Mouse (Mus musculus) midbrain, embryonic 16.5 days (tissue): Measurements from ENCODE around the gene Fance. TPM values are rescaled to one million over a fixed set of nuclear protein-coding genes. Genes with fewer than 3 reads are reported as not detected.

Experiments
- ATAC-seq: fragments of 200-750 bp; cut with Nextera tagmentation; 2 replicates; pipeline ENCODE4 v1.8.0; 2017; ENCODE audit warnings: moderate TSS enrichment
- H3K27ac ChIP-seq: fragments of 300-500 bp; sonication (generic); 2 replicates; pipeline ENCODE4 v1.5.1; 2014; ENCODE audit warnings: mild to moderate bottlenecking, low read length, mixed read lengths
- H3K27me3 ChIP-seq: fragments of 300-500 bp; sonication (generic); 2 replicates; pipeline ENCODE4 v1.6.1; 2014; ENCODE audit warnings: low read depth, low read length, mixed read lengths; ENCODE audit not compliant: control insufficient read depth, insufficient read depth
- H3K36me3 ChIP-seq: fragments of 300-500 bp; sonication (generic); 2 replicates; pipeline ENCODE4 v1.6.1; 2014; ENCODE audit warnings: mild to moderate bottlenecking, low read length, moderate library complexity, mixed read lengths; ENCODE audit not compliant: control insufficient read depth, insufficient read depth
- H3K4me1 ChIP-seq: fragments of 300-500 bp; sonication (generic); 2 replicates; pipeline ENCODE4 v1.6.1; 2014; ENCODE audit warnings: mild to moderate bottlenecking, low read length, mixed read lengths; ENCODE audit not compliant: control insufficient read depth, insufficient read depth
- H3K4me2 ChIP-seq: fragments of 300-500 bp; sonication (generic); 2 replicates; pipeline ENCODE4 v1.6.1; 2014; ENCODE audit warnings: mild to moderate bottlenecking, low read length, mixed read lengths
- H3K4me3 ChIP-seq: fragments of 300-500 bp; sonication (generic); 2 replicates; pipeline ENCODE4 v1.5.1; 2014; ENCODE audit warnings: low read depth, mild to moderate bottlenecking, low read length, moderate library complexity, mixed read lengths
- H3K9ac ChIP-seq: fragments of 300-500 bp; sonication (generic); 2 replicates; pipeline ENCODE4 v1.6.1; 2014; ENCODE audit warnings: low read depth, low read length, mixed read lengths
- H3K9me3 ChIP-seq: fragments of 300-500 bp; sonication (generic); replicated peaks from 2 replicates; pipeline ENCODE4 v1.6.1; 2014; ENCODE audit warnings: mild to moderate bottlenecking, low read length, mixed read lengths; ENCODE audit not compliant: control insufficient read depth, poor library complexity, severe bottlenecking
- WGBS: fragments of 180-500 bp; shearing (Covaris S2); extraction: QIAGEN DNeasy Blood & Tissue Kit; methylation state at CpG from one replicate; pipeline ENCODE4 v1.1.7; 2014; 5-methylcytosine and 5-hydroxymethylcytosine counted together
- polyA plus RNA-seq: library from polyadenylated mRNA; unstranded; fragments of >200 nt; fragmentation: Nextera tagmentation; extraction: Ambion mirVana; gene quantifications from 2 replicates; pipeline ENCODE4 v1.2.1, GENCODE M21; 2015

The Fance gene
- 25.2 and 26.3 TPM in 2 replicates for polyA plus RNA-seq

DNA sequence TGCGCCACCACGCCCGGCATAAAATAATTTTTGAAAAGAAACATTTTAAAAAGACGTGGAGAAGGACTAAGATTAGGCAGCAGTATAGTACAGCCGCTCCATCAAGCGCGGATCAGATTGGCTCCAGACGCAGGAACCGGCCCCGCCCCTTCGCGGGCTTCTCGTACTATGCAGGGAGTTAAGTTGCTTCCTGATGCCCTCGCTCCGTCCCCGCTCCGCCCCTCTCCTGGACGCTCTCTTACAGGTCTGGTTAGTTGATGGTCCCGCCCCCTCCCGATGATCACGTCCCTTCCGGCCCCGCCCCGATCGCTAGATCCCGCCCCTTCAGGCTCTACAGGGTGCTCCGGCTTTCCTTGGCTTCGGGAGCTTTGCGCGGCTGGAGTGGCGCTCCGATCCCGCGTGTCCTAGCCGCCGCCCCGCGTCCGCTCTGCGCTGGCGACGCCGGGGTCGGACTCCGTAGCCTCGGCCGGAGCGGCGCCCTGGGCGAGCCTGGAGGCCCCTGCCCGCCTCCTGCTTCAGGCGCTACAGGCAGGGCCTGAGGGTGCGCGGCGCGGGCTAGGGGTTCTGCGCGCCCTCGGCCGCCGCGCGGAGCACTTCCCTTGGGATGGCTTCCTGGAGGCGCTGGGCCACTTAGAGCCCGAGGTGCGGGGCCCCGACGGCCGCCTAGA is at the start of gene Fance:
Gene Fance, plus strand, starts transcription at position 308 of the 668 bp plus-strand sequence.
- H3K36me3 ChIP-seq, result peaks cover 5% of the 10 kb centered on the region; the same call in 1 of the 2 replicates
- peak within 1 kb of the TSS; percentile 65 for H3K4me2 ChIP-seq
- H3K4me3 ChIP-seq, result peak within 1 kb of the TSS; percentile 78
- peak within 1 kb of the TSS; percentile 87 for H3K9ac ChIP-seq
- WGBS, result under 1% methylated on average over 45 of the region's 69 CpGs
- ATAC-seq, result peak; percentile 98
- H3K9me3 ChIP-seq, result no peaks in the 10 kb centered on the region
- peaks cover 18% of the 10 kb centered on the region for H3K4me1 ChIP-seq
- H3K27ac ChIP-seq, result peak within 1 kb of the TSS; percentile 87
- H3K27me3 ChIP-seq, result no peaks in the 10 kb centered on the region

DNA sequence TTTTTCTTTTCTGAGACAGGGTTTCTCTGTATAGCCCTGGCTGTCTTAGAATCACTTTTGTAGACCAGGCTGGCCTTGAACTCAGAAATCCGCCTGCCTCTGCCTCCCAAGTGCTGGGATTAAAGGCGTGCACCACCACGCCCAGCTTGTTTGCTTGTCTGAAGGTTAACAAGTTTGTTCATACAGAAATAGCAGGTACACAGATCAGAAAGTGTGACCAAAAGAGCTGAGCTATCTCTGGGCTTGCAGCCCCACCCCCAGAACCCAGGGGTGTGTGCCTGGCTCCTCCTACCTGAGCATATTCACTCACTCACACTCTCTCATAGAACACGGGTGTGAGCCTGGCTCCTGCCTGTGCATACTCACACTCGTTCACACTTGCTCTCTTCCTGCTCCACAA is 46.1 kb upstream of the Fance start:
- no peak overlapping the region for H3K4me2 ChIP-seq
- H3K9me3 ChIP-seq, result no peaks in the 10 kb centered on the region
- H3K4me3 ChIP-seq, result no peak overlapping the region
- H3K27ac ChIP-seq, result no peak overlapping the region
- no peak for ATAC-seq
- H3K9ac ChIP-seq, result no peak overlapping the region
- no peaks in the 10 kb centered on the region for H3K36me3 ChIP-seq
- no peaks in the 10 kb centered on the region for H3K4me1 ChIP-seq
- 93% methylated on average over 5 of the region's 5 CpGs for WGBS
- H3K27me3 ChIP-seq, result no peaks in the 10 kb centered on the region

DNA sequence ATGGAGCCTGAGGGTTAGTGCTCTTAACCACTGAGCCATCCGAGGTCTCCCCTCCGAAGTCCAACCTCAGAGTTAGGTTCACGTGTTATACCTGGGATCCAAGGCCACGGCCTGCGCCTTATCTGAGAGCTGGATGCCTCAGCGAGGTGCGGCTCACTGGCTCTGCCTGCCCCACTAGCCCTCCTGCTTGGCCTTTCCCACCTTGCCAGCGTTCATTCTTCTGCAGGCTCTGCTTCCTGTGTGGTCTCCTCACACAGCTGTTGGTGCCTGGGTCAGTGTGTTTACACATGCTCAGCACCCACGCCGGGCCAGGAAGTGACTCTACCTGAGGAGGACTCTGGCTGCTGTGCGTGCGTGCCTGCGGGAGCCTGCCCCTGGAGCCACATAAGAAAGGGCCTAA is 43.2 kb upstream of the Fance start:
- Histone ChIP-seq H3K36me3 (no peaks in the 10 kb centered on the region), H3K4me3 (no peak overlapping the region), H3K4me2 (no peak overlapping the region), H3K27ac (no peak overlapping the region), H3K9ac (no peak overlapping the region), H3K9me3 (no peaks in the 10 kb centered on the region), H3K27me3 (no peaks in the 10 kb centered on the region), H3K4me1 (no peaks in the 10 kb centered on the region)
- WGBS, result 88% methylated on average over 13 of the region's 13 CpGs
- no peak for ATAC-seq

DNA sequence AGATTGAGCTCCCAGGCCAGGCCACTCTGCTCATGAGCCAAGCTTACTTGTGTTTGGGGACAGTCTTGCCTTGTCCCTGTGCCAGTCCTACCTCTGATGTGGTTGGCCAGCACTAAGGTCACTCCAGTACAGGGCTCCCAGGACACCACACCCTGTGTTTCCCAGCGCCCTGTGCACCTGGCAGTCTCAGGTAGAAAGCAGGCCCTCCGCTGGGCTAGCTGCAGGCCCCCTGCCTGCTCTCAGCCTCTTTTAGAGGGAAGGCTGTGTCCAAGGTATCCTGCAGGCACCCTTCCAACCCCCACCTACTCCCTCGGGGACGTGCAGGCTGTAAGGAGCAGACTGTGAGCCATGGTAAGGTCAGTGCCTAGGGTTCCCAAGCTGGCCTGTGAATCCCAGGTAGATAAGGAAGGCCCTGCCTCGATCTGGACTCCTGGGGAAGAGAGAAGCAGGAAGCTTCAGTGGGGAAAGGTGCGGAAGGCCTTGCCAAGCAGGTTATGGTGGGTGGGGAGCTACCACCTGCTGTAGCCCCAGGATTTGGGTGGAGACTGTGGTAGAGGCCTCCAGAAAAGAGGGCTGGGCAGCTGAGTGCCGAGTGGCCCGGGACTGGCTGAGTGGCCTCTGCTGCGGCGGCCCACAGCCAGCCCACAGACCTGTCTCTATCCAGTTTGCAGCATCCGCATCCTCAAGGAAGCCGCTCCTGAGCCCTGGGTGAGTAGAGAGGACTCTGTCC is 41.6 kb upstream of the Fance start:
- no peaks in the 10 kb centered on the region for H3K4me1 ChIP-seq
- no peaks in the 10 kb centered on the region for H3K9me3 ChIP-seq
- no peak overlapping the region for H3K4me2 ChIP-seq
- 85% methylated on average over 12 of the region's 12 CpGs for WGBS
- H3K27me3 ChIP-seq, result no peaks in the 10 kb centered on the region
- no peaks in the 10 kb centered on the region for H3K36me3 ChIP-seq
- no peak overlapping the region for H3K9ac ChIP-seq
- no peak overlapping the region for H3K4me3 ChIP-seq
- ATAC-seq, result no peak
- H3K27ac ChIP-seq, result no peak overlapping the region

DNA sequence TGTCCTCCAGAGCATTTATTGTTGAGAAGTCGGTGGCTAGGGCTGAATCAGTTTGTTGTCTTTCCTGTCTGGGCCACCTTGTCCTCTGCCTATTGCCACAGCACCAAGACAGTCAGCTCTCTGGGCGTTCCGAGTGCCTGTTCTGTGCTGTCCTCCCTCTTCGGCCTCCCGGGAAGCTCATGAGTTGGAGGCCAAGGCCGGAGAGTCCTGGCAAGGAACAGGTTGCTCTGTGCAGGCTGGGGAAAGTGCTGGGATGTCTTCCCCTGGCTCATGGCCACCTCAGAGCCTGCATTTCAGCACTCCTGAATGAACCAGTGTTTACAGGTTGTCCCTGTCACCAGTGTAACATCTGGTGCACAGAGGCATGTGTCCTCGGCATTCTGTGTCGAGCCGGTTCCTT is 41.0 kb upstream of the Fance start:
- no peaks in the 10 kb centered on the region for H3K9me3 ChIP-seq
- no peaks in the 10 kb centered on the region for H3K27me3 ChIP-seq
- no peak overlapping the region for H3K9ac ChIP-seq
- no peaks in the 10 kb centered on the region for H3K36me3 ChIP-seq
- WGBS, result 90% methylated on average over 9 of the region's 9 CpGs
- no peak for ATAC-seq
- no peak overlapping the region for H3K4me3 ChIP-seq
- H3K4me2 ChIP-seq, result no peak overlapping the region
- H3K4me1 ChIP-seq, result no peaks in the 10 kb centered on the region
- H3K27ac ChIP-seq, result no peak overlapping the region

DNA sequence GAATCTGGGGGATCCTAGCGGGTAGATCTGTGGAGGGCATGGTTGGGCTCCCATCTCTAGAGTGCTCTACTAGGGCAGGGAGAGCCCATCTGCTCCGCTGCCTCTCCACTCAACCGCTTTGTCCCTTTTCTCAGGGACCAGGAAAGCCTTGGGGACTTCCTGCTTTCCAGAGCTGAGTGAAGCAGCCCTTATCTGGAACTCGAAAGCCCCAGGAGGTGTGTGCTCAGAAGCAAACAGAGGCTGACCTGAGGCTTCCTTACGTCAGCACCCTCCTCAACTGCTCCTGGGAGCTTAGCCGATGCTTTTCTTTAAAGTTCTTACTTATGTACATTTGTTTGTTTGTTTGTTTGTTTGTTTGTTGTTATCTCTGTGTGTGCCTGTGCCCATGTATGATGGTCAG is 40.5 kb upstream of the Fance start:
- Histone ChIP-seq H3K27ac (no peak overlapping the region), H3K4me2 (no peak overlapping the region), H3K9ac (no peak overlapping the region), H3K4me1 (0 out of 2 replicates have a peak, but pooled peaks cover 2% of the 10 kb centered on the region), H3K9me3 (no peaks in the 10 kb centered on the region), H3K27me3 (no peaks in the 10 kb centered on the region), H3K4me3 (no peak overlapping the region), H3K36me3 (no peaks in the 10 kb centered on the region)
- WGBS, result 82% methylated on average over 6 of the region's 6 CpGs
- no peak for ATAC-seq

DNA sequence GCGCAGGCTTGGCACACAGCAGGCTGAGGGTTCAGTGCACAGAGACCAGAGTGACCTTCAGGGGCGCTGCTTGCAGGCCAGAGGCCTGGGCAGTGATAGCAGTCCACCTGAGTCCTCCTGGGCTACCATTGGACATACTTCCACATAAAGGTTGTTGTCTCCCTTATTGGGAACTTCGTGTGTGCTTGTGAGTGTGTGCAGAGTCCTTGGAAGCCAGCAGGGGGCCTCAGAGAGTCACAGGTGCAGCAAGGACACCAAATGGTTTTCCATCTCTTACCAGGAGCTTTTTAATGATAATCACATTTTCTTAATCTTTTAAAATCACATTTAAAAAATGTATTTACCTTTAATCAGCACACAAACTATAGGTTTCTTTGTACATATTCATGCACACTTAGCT is 38.6 kb upstream of the Fance start:
- Histone ChIP-seq H3K9ac (no peak overlapping the region), H3K4me1 (peaks cover 4% of the 10 kb centered on the region; the same call in 1 of the 2 replicates), H3K9me3 (no peaks in the 10 kb centered on the region), H3K4me2 (no peak overlapping the region), H3K36me3 (no peaks in the 10 kb centered on the region), H3K27me3 (no peaks in the 10 kb centered on the region), H3K27ac (no peak overlapping the region), H3K4me3 (no peak overlapping the region)
- no peak for ATAC-seq
- WGBS, result 70% methylated on average over 3 of the region's 3 CpGs

DNA sequence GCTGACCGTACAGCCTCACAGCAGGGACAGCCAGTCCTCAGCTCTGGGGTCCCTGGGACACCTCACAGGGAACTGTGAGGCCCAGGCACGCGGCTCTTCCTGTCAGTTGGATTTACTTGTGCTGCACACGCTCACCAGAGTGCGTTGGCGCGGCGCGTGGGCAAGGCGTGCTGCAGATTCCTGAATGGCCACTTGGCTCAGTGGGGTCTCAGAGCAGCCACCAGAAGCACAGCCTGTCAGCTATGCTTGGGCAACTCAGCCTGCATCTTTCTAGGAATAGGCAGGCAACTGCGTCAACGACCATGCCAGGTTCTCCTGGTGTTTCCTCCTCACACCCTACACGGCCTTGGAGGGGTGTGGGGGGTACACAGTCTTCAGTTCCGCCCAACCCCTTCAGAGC is 36.1 kb upstream of the Fance start:
- no peak overlapping the region for H3K4me2 ChIP-seq
- ATAC-seq, result no peak
- no peaks in the 10 kb centered on the region for H3K27me3 ChIP-seq
- 86% methylated on average over 14 of the region's 14 CpGs for WGBS
- H3K27ac ChIP-seq, result no peak overlapping the region
- H3K36me3 ChIP-seq, result no peaks in the 10 kb centered on the region
- H3K9me3 ChIP-seq, result no peaks in the 10 kb centered on the region
- H3K4me1 ChIP-seq, result peaks cover 4% of the 10 kb centered on the region; the same call in 1 of the 2 replicates
- H3K4me3 ChIP-seq, result no peak overlapping the region
- no peak overlapping the region for H3K9ac ChIP-seq

DNA sequence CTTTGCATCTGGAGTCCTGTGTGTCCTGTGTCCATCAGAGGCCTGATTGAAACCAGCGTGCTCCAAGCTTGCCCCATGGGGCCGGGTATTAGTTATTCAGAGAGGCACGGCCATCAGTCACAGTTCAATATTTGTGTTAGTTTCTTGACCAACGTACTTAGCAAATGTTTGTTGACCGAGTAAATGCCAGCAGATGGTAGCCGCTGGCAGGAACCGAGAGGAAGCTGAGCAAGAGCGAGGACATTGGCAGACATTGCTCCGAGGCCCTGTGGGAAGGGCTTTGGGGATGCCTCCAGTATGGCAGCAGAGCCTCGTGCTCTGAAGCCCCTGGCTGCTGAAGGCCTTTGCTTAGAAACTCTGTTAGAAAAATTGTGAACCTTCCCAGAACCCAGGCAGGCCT is 35.6 kb upstream of the Fance start:
- no peak overlapping the region for H3K4me2 ChIP-seq
- ATAC-seq, result no peak
- H3K9me3 ChIP-seq, result no peaks in the 10 kb centered on the region
- H3K36me3 ChIP-seq, result no peaks in the 10 kb centered on the region
- H3K4me3 ChIP-seq, result no peak overlapping the region
- H3K9ac ChIP-seq, result no peak overlapping the region
- WGBS, result 68% methylated on average over 10 of the region's 10 CpGs
- no peak overlapping the region for H3K27ac ChIP-seq
- H3K27me3 ChIP-seq, result no peaks in the 10 kb centered on the region
- H3K4me1 ChIP-seq, result peaks cover 4% of the 10 kb centered on the region; the same call in 1 of the 2 replicates
